Comparison of ENCODE assay signal across 7 mouse cellular contexts in genomic region chr5:119866277-119867235, GRCm38 (mm10). TPM values are rescaled to one million over a fixed set of nuclear protein-coding genes. Genes with fewer than 3 reads are reported as not detected.
DNase-seq lines count a peak whose midpoint lies in the region; ATAC-seq and TF ChIP-seq lines count a peak whose summit lies in the region.

No protein-coding gene starts in this region.

- peaks cover 61% of the 10 kb centered on the region for H3K27me3 ChIP-seq in megakaryocyte, embryonic 14.5 days (replicated peaks)
- H3K27me3 ChIP-seq in forebrain, embryonic 12.5 days, result peaks cover 17% of the 10 kb centered on the region; the same call in 1 of the 2 replicates

- peak overlapping the region; percentile 40 for H3K9ac ChIP-seq in forebrain, embryonic 12.5 days

- no peak for ATAC-seq in megakaryocyte, adult 5-6 weeks (ENCODE audit: poor library complexity, severe bottlenecking)
- ATAC-seq in forebrain, embryonic 12.5 days (ENCODE audit: low FRiP score), result peak; percentile 72

- peak overlapping the region; percentile 43; the same call in 1 of the 2 replicates for H3K27ac ChIP-seq in forebrain, embryonic 12.5 days
- H3K27ac ChIP-seq in left cerebral cortex, adult 2 months, result no peak overlapping the region

- TF ChIP-seq CTCF in left cerebral cortex, adult 2 months (IDR thresholded peaks at IDR 0.05), result no peak

- no peaks in the 10 kb centered on the region for H3K36me3 ChIP-seq in megakaryocyte, embryonic 14.5 days (replicated peaks; ENCODE audit: low read length)
- H3K36me3 ChIP-seq in forebrain, embryonic 12.5 days (replicated peaks), result no peaks in the 10 kb centered on the region

- peaks cover 14% of the 10 kb centered on the region for H3K4me1 ChIP-seq in megakaryocyte, embryonic 14.5 days
- H3K4me1 ChIP-seq in forebrain, embryonic 12.5 days, result peaks cover 13% of the 10 kb centered on the region

- peak; percentile 14 to 15 for DNase-seq in left cerebral cortex, adult 2 months (ENCODE audit: extremely low spot score in 1 of 2, low spot score in 2 of 2)
- DNase-seq in retina, embryonic 14.5 days (ENCODE audit: low spot score), result peak; percentile 32
- DNase-seq in spleen, postnatal 14 days (ENCODE audit: low spot score in 2 of 2), result no peak
- DNase-seq in kidney, postnatal 36 days, result no peak

- WGBS in forebrain, embryonic 12.5 days, result 10% methylated on average over 31 of the region's 31 CpGs

- H3K9me3 ChIP-seq in megakaryocyte, embryonic 14.5 days, result no peaks in the 10 kb centered on the region
- no peaks in the 10 kb centered on the region for H3K9me3 ChIP-seq in forebrain, embryonic 12.5 days

- peak overlapping the region; percentile 55 for H3K4me2 ChIP-seq in forebrain, embryonic 12.5 days

- H3K4me3 ChIP-seq in megakaryocyte, embryonic 14.5 days (replicated peaks), result peak overlapping the region; percentile 78
- H3K4me3 ChIP-seq in forebrain, embryonic 12.5 days (replicated peaks), result peak overlapping the region; percentile 32
- peak overlapping the region; percentile 14; the same call in 1 of the 2 replicates for H3K4me3 ChIP-seq in left cerebral cortex, adult 2 months

- intact Hi-C loops in left cerebral cortex, adult 2 months (cut with DNase I), result loop anchor here (5.0 kb wide), 1 partner anchor 216 kb away; no protein-coding TSS in a partner anchor

RNA-seq across cellular contexts. Expression of gene Tbx5, which starts 34.1 kb away (rescaled TPM):
- 0.06 TPM in 1 of 2 replicates, not detected in the other for polyA plus RNA-seq in megakaryocyte, embryonic 14.5 days (2012; ENCODE audit: insufficient read depth, low replicate concordance)
- not detected in 2 replicates for total RNA-seq in megakaryocyte, adult 5-6 weeks (2015)
- not detected in 2 replicates for total RNA-seq in megakaryocyte, adult 5-6 weeks (2017)
- 0.08 and 0.11 TPM in 2 replicates for polyA plus RNA-seq in forebrain, embryonic 12.5 days (2016; fragmentation: Nextera tagmentation; extraction: Ambion mirVana)
- total RNA-seq in left cerebral cortex, adult 2 months (2021), result not detected

Comparison
In these comparisons a context has a peak if more than half of its experiments do, and no peak if none do; other contexts are left out.
1. H3K4me3 ChIP-seq: peak in every context shown above with its lines; median percentile 78 in megakaryocyte, embryonic 14.5 days; 32 in forebrain, embryonic 12.5 days; 14 in left cerebral cortex, adult 2 months.
2. DNase-seq: peak in left cerebral cortex, adult 2 months (2 of 2) and retina, embryonic 14.5 days (single experiment); none in spleen, postnatal 14 days (0 of 2) and kidney, postnatal 36 days (0 of 2).